Mouse (Mus musculus) liver, embryonic 14.5 days (tissue): ENCODE data around the gene Hmcn2. TPM values are rescaled to one million over a fixed set of nuclear protein-coding genes. Genes with fewer than 3 reads are reported as not detected.

ENCODE experiments used
- ATAC-seq: fragments of 200-750 bp; cut with Nextera tagmentation; 2 replicates; pipeline ENCODE4 v1.8.0; 2017; ENCODE audit warnings: moderate number of reproducible peaks, mild to moderate bottlenecking, moderate library complexity; ENCODE audit not compliant: insufficient read depth
- DNase-seq, 3 experiments: peaks; one replicate each; pipeline ENCODE4 v3.0.0-alpha.2; 2012 to 2013; ENCODE audit warnings: low read depth in 3 of 3, low spot score in 3 of 3
- H3K27ac ChIP-seq: fragments of 300-500 bp; sonication (generic); 2 replicates; pipeline ENCODE4 v1.5.1; 2014; ENCODE audit warnings: moderate library complexity, mild to moderate bottlenecking, control low read depth, inconsistent platforms
- H3K27me3 ChIP-seq: fragments of 300-500 bp; sonication (generic); 2 replicates; pipeline ENCODE4 v1.6.1; 2014; ENCODE audit warnings: mild to moderate bottlenecking, low read length, moderate library complexity; ENCODE audit not compliant: control insufficient read depth, insufficient read depth
- H3K36me3 ChIP-seq: fragments of 300-500 bp; sonication (generic); replicated peaks from 2 replicates; pipeline ENCODE4 v1.6.1; 2014; ENCODE audit warnings: low read depth; ENCODE audit not compliant: control insufficient read depth, insufficient read depth
- H3K4me1 ChIP-seq, 2 experiments: fragments of 200-500 bp in 1 of 2; fragments of 300-500 bp in 1 of 2; sonication (generic) in 1 of 2; replicated peaks; 2 replicates each; pipeline ENCODE4 v1.6.1; 2012 to 2014; ENCODE audit warnings: antibody characterized with exemption in 1 of 2, inconsistent platforms in 1 of 2, low read length in 1 of 2; ENCODE audit not compliant: control insufficient read depth in 2 of 2, insufficient read depth in 2 of 2
- H3K4me2 ChIP-seq: fragments of 300-500 bp; sonication (generic); 2 replicates; pipeline ENCODE4 v1.6.1; 2014; ENCODE audit warnings: low read depth, mild to moderate bottlenecking, control low read depth, moderate library complexity
- H3K4me3 ChIP-seq, 2 experiments: fragments of 200-500 bp in 1 of 2; fragments of 300-500 bp in 1 of 2; sonication (generic) in 1 of 2; 2 replicates each; pipeline ENCODE4 v1.5.1; 2012 to 2014; ENCODE audit warnings: low read depth in 2 of 2, low read length in 2 of 2, mild to moderate bottlenecking in 2 of 2, control low read depth in 1 of 2, inconsistent platforms in 1 of 2, moderate library complexity in 1 of 2; ENCODE audit not compliant: insufficient read depth in 1 of 2
- H3K9ac ChIP-seq: fragments of 300-500 bp; sonication (generic); replicated peaks from 2 replicates; pipeline ENCODE4 v1.6.1; 2014; ENCODE audit warnings: mild to moderate bottlenecking, control low read depth, moderate library complexity
- H3K9me3 ChIP-seq: fragments of 300-500 bp; sonication (generic); 2 replicates; pipeline ENCODE4 v1.6.1; 2016; ENCODE audit warnings: low read length, mixed read lengths; ENCODE audit not compliant: control insufficient read depth
- CTCF ChIP-seq: IDR thresholded peaks from 2 replicates; pipeline ENCODE4 v1.5.1; 2016; ENCODE audit warnings: antibody characterized with exemption, low read depth, control low read depth
- EP300 ChIP-seq: IDR thresholded peaks from 2 replicates; pipeline ENCODE4 v1.6.1; 2016; ENCODE audit warnings: antibody characterized with exemption, low read depth
- WGBS: fragments of 180-500 bp; shearing (Covaris S2); extraction: QIAGEN DNeasy Blood & Tissue Kit; methylation state at CpG from one replicate; pipeline ENCODE4 v1.1.7; 2014; ENCODE audit not compliant: insufficient replicate concordance; 5-methylcytosine and 5-hydroxymethylcytosine counted together
- polyA plus RNA-seq, 2 experiments: library from polyadenylated mRNA; depleted of rRNA in 1 of 2; stranded (reverse) in 1 of 2; unstranded in 1 of 2; fragments of >200 nt; fragmentation: Nextera tagmentation in 1 of 2; extraction: Ambion mirVana in 1 of 2; gene quantifications; 2 replicates each; pipeline versions ENCODE4 v1.2.1 to v1.2.3; 2012 to 2014

Hmcn2 gene
- polyA plus RNA-seq, 2 experiments = 0.10 to 0.27 TPM

GRCm38 (mm10) chr2:31348850-31349249, 34.6 kb downstream of the Hmcn2 start:
- H3K27ac ChIP-seq = no peak overlapping the region
- no peaks in the 10 kb centered on the region for H3K27me3 ChIP-seq
- no peaks in the 10 kb centered on the region for H3K9me3 ChIP-seq
- no peaks in the 10 kb centered on the region for H3K36me3 ChIP-seq
- H3K4me3 ChIP-seq = no peak overlapping the region
- TF ChIP-seq CTCF = no peak
- no peak for TF ChIP-seq EP300
- WGBS = 38% methylated on average over 5 of the region's 5 CpGs
- ATAC-seq = no peak
- H3K4me1 ChIP-seq = no peaks in the 10 kb centered on the region
- no peak for DNase-seq
- H3K4me2 ChIP-seq = no peak overlapping the region
- H3K9ac ChIP-seq = no peak overlapping the region

- 58% methylated on average over 5 of the region's 5 CpGs for WGBS
- no peak overlapping the region for H3K4me3 ChIP-seq
- H3K27me3 ChIP-seq = no peaks in the 10 kb centered on the region
- ATAC-seq (no peak), DNase-seq (no peak)
- no peak for TF ChIP-seq CTCF
- TF ChIP-seq EP300 = no peak
- H3K36me3 ChIP-seq = no peaks in the 10 kb centered on the region
- H3K9me3 ChIP-seq = no peaks in the 10 kb centered on the region
- H3K4me2 ChIP-seq = no peak overlapping the region
- H3K9ac ChIP-seq = no peak overlapping the region
- no peaks in the 10 kb centered on the region for H3K4me1 ChIP-seq
- H3K27ac ChIP-seq = no peak overlapping the region
These were observed 42.6 kb downstream of the Hmcn2 start for GRCm38 (mm10) chr2:31356771-31357170.

DNA sequence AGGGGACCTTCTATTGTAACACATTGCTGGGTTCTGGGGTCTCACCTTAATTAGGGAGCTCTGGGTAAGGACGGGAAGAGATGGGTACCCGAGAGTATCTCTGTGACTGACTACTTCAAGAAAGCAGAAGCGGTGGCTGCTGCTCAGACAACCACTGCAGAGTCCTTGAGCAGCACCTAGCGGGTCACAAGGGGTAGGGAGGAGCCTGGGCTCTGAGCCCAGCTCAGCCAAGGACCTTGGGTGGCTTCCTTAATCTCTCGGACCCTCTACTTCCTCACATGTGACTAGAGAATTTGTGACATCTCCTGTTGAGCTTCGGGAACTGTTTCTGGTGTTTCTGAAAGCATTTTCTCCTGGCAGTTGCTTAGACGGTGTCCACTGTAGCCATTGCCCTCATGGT, 45.1 kb downstream of the Hmcn2 start:
- Histone ChIP-seq H3K36me3 (no peaks in the 10 kb centered on the region), H3K27me3 (no peaks in the 10 kb centered on the region), H3K4me1 (no peaks in the 10 kb centered on the region), H3K4me2 (no peak overlapping the region), H3K9me3 (no peaks in the 10 kb centered on the region), H3K9ac (no peak overlapping the region), H3K27ac (no peak overlapping the region), H3K4me3 (no peak overlapping the region)
- no peak for ATAC-seq
- WGBS = 43% methylated on average over 7 of the region's 7 CpGs
- no peak for DNase-seq
- no peak for TF ChIP-seq EP300
- no peak for TF ChIP-seq CTCF

GRCm38 (mm10) chr2:31367186-31367585, 53.0 kb downstream of the Hmcn2 start:
- no peak for ATAC-seq
- no peak for TF ChIP-seq EP300
- TF ChIP-seq CTCF = no peak
- no peak overlapping the region for H3K4me3 ChIP-seq
- no peaks in the 10 kb centered on the region for H3K4me1 ChIP-seq
- 58% methylated on average over 7 of the region's 7 CpGs for WGBS
- H3K4me2 ChIP-seq = no peak overlapping the region
- H3K36me3 ChIP-seq = no peaks in the 10 kb centered on the region
- no peak overlapping the region for H3K27ac ChIP-seq
- no peaks in the 10 kb centered on the region for H3K27me3 ChIP-seq
- no peak for DNase-seq
- H3K9me3 ChIP-seq = no peaks in the 10 kb centered on the region; the same call in 1 of the 2 replicates
- H3K9ac ChIP-seq = no peak overlapping the region

DNA sequence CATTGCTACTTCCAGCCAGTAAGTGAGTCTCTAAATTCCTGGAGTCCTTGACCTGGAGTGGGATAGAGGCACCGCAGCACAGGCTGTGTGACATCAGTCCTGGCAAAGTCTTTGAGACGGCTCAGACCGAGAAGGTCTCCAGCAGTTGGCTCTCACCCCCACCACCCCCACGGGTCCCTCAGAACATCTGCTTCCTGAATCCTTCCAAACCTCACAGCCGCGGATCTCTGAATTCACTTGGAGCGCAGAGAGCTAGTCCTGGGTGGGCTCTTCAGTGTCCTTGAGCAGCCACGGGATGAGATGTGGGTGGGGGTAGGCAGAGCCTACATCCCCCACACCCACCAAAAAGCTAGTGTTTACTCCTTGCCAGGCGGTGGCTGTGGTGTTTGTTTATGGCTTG, 57.2 kb downstream of the Hmcn2 start:
- no peaks in the 10 kb centered on the region for H3K36me3 ChIP-seq
- no peak overlapping the region for H3K4me3 ChIP-seq

More for the DNA sequence above, 57.2 kb downstream of the Hmcn2 start:
- Histone ChIP-seq H3K9me3 (no peaks in the 10 kb centered on the region; the same call in 1 of the 2 replicates), H3K4me2 (no peak overlapping the region), H3K27ac (no peak overlapping the region), H3K27me3 (no peaks in the 10 kb centered on the region), H3K4me1 (no peaks in the 10 kb centered on the region), H3K9ac (no peak overlapping the region)
- WGBS = 70% methylated on average over 9 of the region's 9 CpGs
- ATAC-seq = no peak
- no peak for DNase-seq
- no peak for TF ChIP-seq CTCF
- no peak for TF ChIP-seq EP300
